Mouse (Mus musculus) myocyte (in vitro differentiated cells): ENCODE measurements around the gene Ecm2. TPM values are rescaled to one million over a fixed set of nuclear protein-coding genes. Genes with fewer than 3 reads are reported as not detected.

Experiments
- H3K27me3 ChIP-seq: one replicate; pipeline ENCODE4 v1.6.1; 2011; ENCODE audit not compliant: control insufficient read depth, insufficient read depth, insufficient read length
- H3K36me3 ChIP-seq: one replicate; pipeline ENCODE4 v1.6.1; 2011; ENCODE audit not compliant: control insufficient read depth, insufficient read depth
- H3K4me2 ChIP-seq: one replicate; pipeline ENCODE4 v1.6.1; 2011; ENCODE audit warnings: low read depth, control low read depth
- H3K4me3 ChIP-seq: one replicate; pipeline ENCODE4 v1.5.1; 2011; ENCODE audit warnings: mild to moderate bottlenecking, control low read depth, moderate library complexity
- H3K79me2 ChIP-seq: one replicate; pipeline ENCODE4 v1.6.1; 2011; ENCODE audit not compliant: control insufficient read depth, insufficient read depth
- H3ac ChIP-seq: one replicate; pipeline ENCODE4 v1.6.1; 2011; ENCODE audit not compliant: control insufficient read depth, insufficient read length
- CEBPB ChIP-seq: IDR thresholded peaks from 2 replicates; pipeline ENCODE4 v1.6.1; 2011; ENCODE audit warnings: mild to moderate bottlenecking, moderate library complexity; ENCODE audit not compliant: poor library complexity, insufficient read depth, severe bottlenecking
- E2F4 ChIP-seq: IDR thresholded peaks from one replicate; pipeline ENCODE4 v1.6.1; 2011; ENCODE audit warnings: mild to moderate bottlenecking, control low read depth, moderate library complexity; ENCODE audit not compliant: insufficient read depth
- MAX ChIP-seq: IDR thresholded peaks from one replicate; pipeline ENCODE4 v1.6.1; 2011; ENCODE audit warnings: low read depth, mild to moderate bottlenecking, control low read depth
- MYOD1 ChIP-seq, 3 experiments: IDR thresholded peaks; one replicate each; pipeline ENCODE4 v1.6.1; 2011; ENCODE audit warnings: control low read depth in 2 of 3, low read depth in 2 of 3, mild to moderate bottlenecking in 2 of 3, moderate library complexity in 1 of 3; ENCODE audit not compliant: insufficient read length in 2 of 3, control insufficient read depth in 1 of 3
- MYOG ChIP-seq, 3 experiments: IDR thresholded peaks; one replicate each; pipeline ENCODE4 v1.6.1; 2011; ENCODE audit warnings: control low read depth in 2 of 3, low read depth in 2 of 3, mild to moderate bottlenecking in 2 of 3; ENCODE audit not compliant: insufficient read length in 2 of 3, control insufficient read depth in 1 of 3, insufficient read depth in 1 of 3
- POLR2A ChIP-seq: IDR thresholded peaks from one replicate; pipeline ENCODE4 v1.6.1; 2011; ENCODE audit warnings: low read depth, mild to moderate bottlenecking, control low read depth, moderate library complexity; ENCODE audit not compliant: insufficient read length
- POLR2AphosphoS2 ChIP-seq: IDR thresholded peaks from one replicate; pipeline ENCODE4 v1.6.1; 2011; ENCODE audit warnings: low read depth, control low read depth; ENCODE audit not compliant: insufficient read length
- REST ChIP-seq: IDR thresholded peaks from one replicate; pipeline ENCODE4 v1.6.1; 2011; ENCODE audit warnings: mild to moderate bottlenecking, control low read depth, moderate library complexity; ENCODE audit not compliant: insufficient read depth, insufficient read length
- SRF ChIP-seq: IDR thresholded peaks from one replicate; pipeline ENCODE4 v1.6.1; 2011; ENCODE audit warnings: low read depth; ENCODE audit not compliant: control insufficient read depth, insufficient read length
- TCF12 ChIP-seq: IDR thresholded peaks from one replicate; pipeline ENCODE4 v1.6.1; 2011; ENCODE audit warnings: mild to moderate bottlenecking, control low read depth; ENCODE audit not compliant: poor library complexity, insufficient read depth, severe bottlenecking
- TCF3 ChIP-seq: IDR thresholded peaks from one replicate; pipeline ENCODE4 v1.6.1; 2011; ENCODE audit warnings: low read depth, control low read depth; ENCODE audit not compliant: insufficient read length
- USF1 ChIP-seq: IDR thresholded peaks from one replicate; pipeline ENCODE4 v1.6.1; 2011; ENCODE audit warnings: low read depth, mild to moderate bottlenecking, control low read depth, moderate library complexity
- polyA plus RNA-seq: library from polyadenylated mRNA; unstranded; fragments of >200 nt; fragmentation: generic; extraction: Trizol; gene quantifications from one replicate; pipeline ENCODE4 v1.2.1, GENCODE M21; 2012; ENCODE audit warnings: missing spikeins

Gene Ecm2
- polyA plus RNA-seq, 1 experiment: 0.08 TPM

GRCm38 (mm10) chr13:49536946-49537345 is 32.3 kb downstream of the Ecm2 start:
- Histone ChIP-seq H3K27me3 (no peaks in the 10 kb centered on the region), H3K36me3 (no peaks in the 10 kb centered on the region), H3K4me3 (no peak overlapping the region), H3ac (no peak overlapping the region), H3K79me2 (peaks cover 3% of the 10 kb centered on the region), H3K4me2 (no peak overlapping the region)
- TF ChIP-seq TCF12 (no peak), POLR2AphosphoS2 (no peak), MAX (no peak), POLR2A (no peak), SRF (no peak), USF1 (no peak), TCF3 (no peak), MYOG (IDR thresholded peaks at IDR 0.05; ENCODE audit: control insufficient read depth in 1 of 3, insufficient read depth in 1 of 3, insufficient read length in 2 of 3, low read depth in 2 of 3) (no peak), E2F4 (no peak), CEBPB (no peak), MYOD1 (IDR thresholded peaks at IDR 0.05; ENCODE audit: control insufficient read depth in 1 of 3, insufficient read length in 2 of 3, low read depth in 2 of 3) (no peak), REST (no peak)

GRCm38 (mm10) chr13:49538693-49539092 is 34.1 kb downstream of the Ecm2 start:
- Histone ChIP-seq H3K4me3 (no peak overlapping the region), H3K27me3 (no peaks in the 10 kb centered on the region), H3K36me3 (no peaks in the 10 kb centered on the region), H3K4me2 (no peak overlapping the region), H3K79me2 (peaks cover 3% of the 10 kb centered on the region), H3ac (no peak overlapping the region)
- TF ChIP-seq TCF12 (no peak), E2F4 (no peak), SRF (no peak), POLR2AphosphoS2 (no peak), REST (no peak), POLR2A (no peak), USF1 (no peak), MAX (no peak), MYOG (IDR thresholded peaks at IDR 0.05; ENCODE audit: control insufficient read depth in 1 of 3, insufficient read depth in 1 of 3, insufficient read length in 2 of 3, low read depth in 2 of 3) (no peak), MYOD1 (IDR thresholded peaks at IDR 0.05; ENCODE audit: control insufficient read depth in 1 of 3, insufficient read length in 2 of 3, low read depth in 2 of 3) (no peak), TCF3 (no peak), CEBPB (no peak)

- peak within 1 kb of the TSS; percentile 28 for H3K4me2 ChIP-seq
- no peaks in the 10 kb centered on the region for H3K79me2 ChIP-seq
- H3K36me3 ChIP-seq: no peaks in the 10 kb centered on the region
- no peak within 1 kb of the TSS for H3ac ChIP-seq
- TF ChIP-seq POLR2A (no peak), E2F4 (no peak), TCF12 (no peak), MYOD1 (IDR thresholded peaks at IDR 0.05; ENCODE audit: control insufficient read depth in 1 of 3, insufficient read length in 2 of 3, low read depth in 2 of 3) (no peak), REST (no peak), SRF (no peak), MYOG (IDR thresholded peaks at IDR 0.05; ENCODE audit: control insufficient read depth in 1 of 3, insufficient read depth in 1 of 3, insufficient read length in 2 of 3, low read depth in 2 of 3) (no peak), MAX (no peak), USF1 (no peak), POLR2AphosphoS2 (no peak), TCF3 (no peak), CEBPB (no peak)
- no peak within 1 kb of the TSS for H3K4me3 ChIP-seq
- H3K27me3 ChIP-seq: no peaks in the 10 kb centered on the region
Observed at GRCm38 (mm10) chr13:49544279-49544678, 39.7 kb downstream of the Ecm2 start, which contains the start of gene Aspn. Gene Aspn (plus strand): TSS chr13:49544443.

GRCm38 (mm10) chr13:49545646-49546045 is 41.0 kb downstream of the Ecm2 start:
- no peak for TF ChIP-seq E2F4
- TF ChIP-seq POLR2A: no peak
- TF ChIP-seq MYOD1 (IDR thresholded peaks at IDR 0.05; ENCODE audit: control insufficient read depth in 1 of 3, insufficient read length in 2 of 3, low read depth in 2 of 3): peak; percentile 54 to 72 (median 56)
- peak in 2 of 3 experiments; percentile 22 to 64 for TF ChIP-seq MYOG (IDR thresholded peaks at IDR 0.05; ENCODE audit: control insufficient read depth in 1 of 3, insufficient read depth in 1 of 3, insufficient read length in 2 of 3, low read depth in 2 of 3)
- no peak for TF ChIP-seq REST
- no peak for TF ChIP-seq TCF3
- no peak for TF ChIP-seq TCF12
- TF ChIP-seq SRF: no peak
- H3K4me2 ChIP-seq: peak overlapping the region; percentile 28
- no peaks in the 10 kb centered on the region for H3K36me3 ChIP-seq
- H3K27me3 ChIP-seq: no peaks in the 10 kb centered on the region
- H3ac ChIP-seq: no peak overlapping the region
- no peaks in the 10 kb centered on the region for H3K79me2 ChIP-seq
- H3K4me3 ChIP-seq: no peak overlapping the region

- Histone ChIP-seq H3K27me3 (no peaks in the 10 kb centered on the region), H3K4me3 (no peak overlapping the region), H3K79me2 (no peaks in the 10 kb centered on the region), H3K36me3 (no peaks in the 10 kb centered on the region), H3ac (no peak overlapping the region), H3K4me2 (peak overlapping the region; percentile 28)
- TF ChIP-seq REST: no peak
- TF ChIP-seq E2F4: no peak
- TF ChIP-seq USF1: no peak
- TF ChIP-seq CEBPB: no peak
- TF ChIP-seq TCF3: no peak
Observed at GRCm38 (mm10) chr13:49546517-49546916, 41.9 kb downstream of the Ecm2 start.
